Comparison of ENCODE assay signal across 14 mouse cellular contexts in genomic region chr10:119031282-119032275, GRCm38 (mm10).
DNase-seq lines count a peak whose midpoint lies in the region; ATAC-seq and TF ChIP-seq lines count a peak whose summit lies in the region.
"Had no signal": no experiment of that assay in that cellular context is flagged by ENCODE, and none has a peak within 500 bp of the region (broad histone marks: within the 10 kb centered on the region; RNA-seq: fewer than 3 reads in every experiment).

No protein-coding gene starts in this region.

- no peaks in the 10 kb centered on the region for H3K27me3 ChIP-seq in lung, postnatal 0 days (replicated peaks; ENCODE audit: insufficient read depth, low read length)
- no peaks in the 10 kb centered on the region for H3K27me3 ChIP-seq in embryonic facial prominence, embryonic 10.5 days (replicated peaks; ENCODE audit: low read depth, poor library complexity, severe bottlenecking)
- H3K27me3 ChIP-seq: forebrain, embryonic 13.5 days; heart, embryonic 13.5 days; midbrain, embryonic 12.5 days; neural tube, embryonic 15.5 days had no signal

- TF ChIP-seq EP300 in lung, postnatal 0 days (IDR thresholded peaks at IDR 0.05): no peak

- H3K36me3 ChIP-seq in lung, postnatal 0 days (ENCODE audit: insufficient read depth, low read length): no peaks in the 10 kb centered on the region
- H3K36me3 ChIP-seq in embryonic facial prominence, embryonic 10.5 days (replicated peaks): no peaks in the 10 kb centered on the region
- H3K36me3 ChIP-seq: heart, embryonic 13.5 days; midbrain, embryonic 12.5 days; neural tube, embryonic 15.5 days had no signal

- no peak overlapping the region for H3K27ac ChIP-seq in lung, postnatal 0 days (ENCODE audit: low read length)
- H3K27ac ChIP-seq in embryonic facial prominence, embryonic 10.5 days (replicated peaks): no peak overlapping the region
- H3K27ac ChIP-seq: forebrain, embryonic 13.5 days; heart, embryonic 13.5 days; hindbrain, postnatal 0 days; midbrain, embryonic 12.5 days; neural tube, embryonic 15.5 days had no signal

- WGBS in lung, postnatal 0 days: 52% methylated on average over 16 of the region's 16 CpGs
- 84% methylated on average over 16 of the region's 16 CpGs for WGBS in embryonic facial prominence, embryonic 10.5 days

- ATAC-seq in lung, postnatal 0 days: peak; percentile 41
- ATAC-seq: forebrain, embryonic 13.5 days; hindbrain, postnatal 0 days had no signal

- H3K9me3 ChIP-seq in lung, postnatal 0 days (ENCODE audit: low read length): no peaks in the 10 kb centered on the region
- no peaks in the 10 kb centered on the region for H3K9me3 ChIP-seq in embryonic facial prominence, embryonic 10.5 days
- H3K9me3 ChIP-seq: forebrain, embryonic 13.5 days; heart, embryonic 13.5 days; midbrain, embryonic 12.5 days; neural tube, embryonic 15.5 days had no signal

- H3K4me1 ChIP-seq in lung, postnatal 0 days (ENCODE audit: insufficient read depth, low read depth, low read length): no peaks in the 10 kb centered on the region
- peaks cover 10% of the 10 kb centered on the region for H3K4me1 ChIP-seq in embryonic facial prominence, embryonic 10.5 days
- H3K4me1 ChIP-seq: forebrain, embryonic 13.5 days; midbrain, embryonic 12.5 days had no signal

- no peak overlapping the region for H3K4me2 ChIP-seq in lung, postnatal 0 days (replicated peaks; ENCODE audit: low read depth, low read length)
- H3K4me2 ChIP-seq: forebrain, embryonic 13.5 days; heart, embryonic 13.5 days; liver, embryonic 11.5 days; midbrain, embryonic 12.5 days; neural tube, embryonic 15.5 days had no signal

- no peak for TF ChIP-seq CTCF in lung, postnatal 0 days (IDR thresholded peaks at IDR 0.05)

- H3K9ac ChIP-seq in lung, postnatal 0 days (replicated peaks; ENCODE audit: low read depth): no peak overlapping the region
- H3K9ac ChIP-seq: forebrain, embryonic 13.5 days; heart, embryonic 13.5 days; midbrain, embryonic 12.5 days; neural tube, embryonic 15.5 days had no signal

- peak; percentile 25 to 39 for DNase-seq in adrenal gland, adult (ENCODE audit: inconsistent age in 2 of 2, low spot score in 1 of 2)
- no peak for DNase-seq in adrenal gland, adult 18-20 months (ENCODE audit: low spot score in 2 of 2)
- no peak for DNase-seq in lung, postnatal 0 days (ENCODE audit: low spot score)
- DNase-seq in lung, adult 18-20 months: no peak
- DNase-seq in layer of hippocampus, adult 8-10 months (ENCODE audit: low spot score in 2 of 2): peak; percentile 40 to 54
- DNase-seq in thymus, postnatal 0 days (ENCODE audit: low spot score): peak; percentile 42
- no peak for DNase-seq in adipocyte (ENCODE audit: low spot score)
- DNase-seq in embryonic facial prominence, embryonic 10.5 days (ENCODE audit: low spot score): no peak

- H3K4me3 ChIP-seq in lung, postnatal 0 days (ENCODE audit: low read depth, low read length): no peak overlapping the region
- H3K4me3 ChIP-seq in embryonic facial prominence, embryonic 10.5 days: no peak overlapping the region
- H3K4me3 ChIP-seq: forebrain, embryonic 13.5 days; heart, embryonic 13.5 days; midbrain, embryonic 12.5 days; neural tube, embryonic 15.5 days had no signal

Comparison
In these comparisons a context has a peak if more than half of its experiments do, and no peak if none do; other contexts are left out.
1. DNase-seq: peak in adrenal gland, adult (2 of 2), layer of hippocampus, adult 8-10 months (2 of 2) and thymus, postnatal 0 days (single experiment); none in adrenal gland, adult 18-20 months (0 of 2), lung, postnatal 0 days (single experiment), lung, adult 18-20 months (0 of 2), adipocyte (single experiment) and embryonic facial prominence, embryonic 10.5 days (single experiment).